Mouse (Mus musculus): ENCODE measurements around the gene Fastk. TPM values are rescaled to one million over a fixed set of nuclear protein-coding genes. Genes with fewer than 3 reads are reported as not detected.
A peak's percentile ranks its signal among the peaks of the same experiment; 100 is the strongest.

Gene Fastk
- polyA plus RNA-seq, 1 experiment, result 46.3 TPM

GRCm38 (mm10) chr5:24443204-24443603 lies 1.9 kb downstream of the Fastk start:
- H3K27ac ChIP-seq (ENCODE audit: insufficient read depth, low read depth, low read length), result no peak overlapping the region
- TF ChIP-seq CTCF (IDR thresholded peaks at IDR 0.05; ENCODE audit: low read depth, low read length), result no peak
- no peak for TF ChIP-seq POLR2A (IDR thresholded peaks at IDR 0.05; ENCODE audit: borderline replicate concordance, low read depth, low read length)
- peaks cover 12% of the 10 kb centered on the region for H3K4me1 ChIP-seq (ENCODE audit: control insufficient read depth, insufficient read depth, low read length)
- H3K4me3 ChIP-seq (ENCODE audit: insufficient read depth, low read length), result no peak overlapping the region

DNA sequence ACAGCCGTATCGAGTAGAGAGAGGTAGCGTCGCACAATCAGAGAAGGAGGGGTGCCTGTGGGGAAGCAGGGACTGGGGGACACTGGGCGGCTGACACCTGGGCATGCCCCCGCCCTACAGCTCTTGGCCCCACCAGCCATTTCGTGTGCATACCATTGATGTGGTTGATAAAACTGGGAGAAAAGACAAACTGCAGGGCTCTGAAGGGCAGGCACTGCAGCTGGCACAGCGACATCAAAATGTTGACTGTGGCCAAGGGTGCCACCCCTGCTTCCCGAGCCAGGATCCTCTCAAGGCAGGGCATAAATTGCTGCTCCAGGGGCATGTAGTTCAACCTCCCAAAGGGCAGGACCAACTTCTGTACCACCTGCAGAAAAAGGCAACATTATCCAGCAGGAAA lies 3.1 kb downstream of the Fastk start:
- no peak overlapping the region for H3K27ac ChIP-seq (ENCODE audit: insufficient read depth, low read depth, low read length)
- no peak overlapping the region for H3K4me3 ChIP-seq (ENCODE audit: insufficient read depth, low read length)
- TF ChIP-seq CTCF (IDR thresholded peaks at IDR 0.05; ENCODE audit: low read depth, low read length) (no peak), POLR2A (IDR thresholded peaks at IDR 0.05; ENCODE audit: borderline replicate concordance, low read depth, low read length) (no peak)
- H3K4me1 ChIP-seq (ENCODE audit: control insufficient read depth, insufficient read depth, low read length), result peaks cover 9% of the 10 kb centered on the region

DNA sequence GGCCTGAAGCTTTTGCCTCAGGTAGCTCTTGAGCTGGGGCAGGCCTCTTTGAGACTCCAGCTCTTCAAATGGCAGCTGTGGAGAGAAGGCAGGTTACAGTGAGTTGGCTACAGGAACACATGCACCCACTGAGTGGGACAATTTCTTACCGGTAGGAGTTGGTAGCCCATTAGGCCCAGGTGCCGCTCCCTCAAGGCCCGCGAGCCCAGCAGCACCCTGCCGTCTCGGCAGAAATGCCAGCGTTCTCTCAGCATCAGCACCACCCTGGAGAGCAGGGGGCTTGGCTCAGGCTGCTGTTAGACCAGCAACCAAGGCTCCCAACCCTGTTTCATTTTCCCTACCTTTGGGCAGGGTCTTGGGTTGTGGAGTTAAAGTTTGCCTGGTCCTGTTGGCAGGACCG lies 3.9 kb downstream of the Fastk start:
- no peak overlapping the region for H3K27ac ChIP-seq (ENCODE audit: insufficient read depth, low read depth, low read length)
- TF ChIP-seq POLR2A (IDR thresholded peaks at IDR 0.05; ENCODE audit: borderline replicate concordance, low read depth, low read length) (no peak), CTCF (IDR thresholded peaks at IDR 0.05; ENCODE audit: low read depth, low read length) (no peak)
- H3K4me3 ChIP-seq (ENCODE audit: insufficient read depth, low read length), result no peak overlapping the region
- peaks cover 9% of the 10 kb centered on the region for H3K4me1 ChIP-seq (ENCODE audit: control insufficient read depth, insufficient read depth, low read length)

GRCm38 (mm10) chr5:24433993-24434392 lies 11.1 kb downstream of the Fastk start:
- no peak for TF ChIP-seq POLR2A (IDR thresholded peaks at IDR 0.05; ENCODE audit: borderline replicate concordance, low read depth, low read length)
- TF ChIP-seq CTCF (IDR thresholded peaks at IDR 0.05; ENCODE audit: low read depth, low read length), result no peak
- Histone ChIP-seq H3K4me3 (ENCODE audit: insufficient read depth, low read length) (no peak overlapping the region), H3K4me1 (ENCODE audit: control insufficient read depth, insufficient read depth, low read length) (no peaks in the 10 kb centered on the region), H3K27ac (ENCODE audit: insufficient read depth, low read depth, low read length) (no peak overlapping the region)

GRCm38 (mm10) chr5:24428596-24428995 lies 16.5 kb downstream of the Fastk start:
- TF ChIP-seq POLR2A (IDR thresholded peaks at IDR 0.05; ENCODE audit: borderline replicate concordance, low read depth, low read length) (no peak), CTCF (IDR thresholded peaks at IDR 0.05; ENCODE audit: low read depth, low read length) (no peak)
- Histone ChIP-seq H3K4me1 (ENCODE audit: control insufficient read depth, insufficient read depth, low read length) (peaks cover 13% of the 10 kb centered on the region), H3K27ac (ENCODE audit: insufficient read depth, low read depth, low read length) (no peak overlapping the region), H3K4me3 (ENCODE audit: insufficient read depth, low read length) (no peak overlapping the region)

DNA sequence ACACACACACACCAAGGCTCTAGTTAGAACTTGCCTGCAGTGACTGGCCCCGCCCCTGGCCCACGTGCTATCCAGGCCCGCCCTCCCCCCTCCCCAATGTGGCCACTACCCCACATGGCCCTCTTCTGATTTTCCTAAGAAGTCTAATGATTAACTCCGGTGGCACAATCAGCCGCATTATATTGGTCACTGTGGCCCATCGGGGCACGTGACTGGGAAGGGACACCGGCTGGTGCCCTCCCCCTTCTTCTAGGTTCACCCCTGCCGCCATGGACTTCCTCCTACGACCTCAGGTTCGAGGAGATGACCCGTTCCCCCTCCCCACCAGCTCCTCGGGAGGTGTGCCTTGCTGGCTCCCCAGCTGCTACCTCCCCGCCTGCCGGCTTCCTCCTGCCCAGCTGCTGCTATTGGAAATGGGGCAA lies 17.1 kb downstream of the Fastk start:
- H3K27ac ChIP-seq (ENCODE audit: insufficient read depth, low read depth, low read length), result no peak overlapping the region
- no peak overlapping the region for H3K4me3 ChIP-seq (ENCODE audit: insufficient read depth, low read length)
- peaks cover 13% of the 10 kb centered on the region for H3K4me1 ChIP-seq (ENCODE audit: control insufficient read depth, insufficient read depth, low read length)
- TF ChIP-seq POLR2A (IDR thresholded peaks at IDR 0.05; ENCODE audit: borderline replicate concordance, low read depth, low read length) (no peak), CTCF (IDR thresholded peaks at IDR 0.05; ENCODE audit: low read depth, low read length) (no peak)

- Histone ChIP-seq H3K4me1 (ENCODE audit: control insufficient read depth, insufficient read depth, low read length) (peaks cover 13% of the 10 kb centered on the region), H3K4me3 (ENCODE audit: insufficient read depth, low read length) (no peak overlapping the region), H3K27ac (ENCODE audit: insufficient read depth, low read depth, low read length) (no peak overlapping the region)
- TF ChIP-seq POLR2A (IDR thresholded peaks at IDR 0.05; ENCODE audit: borderline replicate concordance, low read depth, low read length) (no peak), CTCF (IDR thresholded peaks at IDR 0.05; ENCODE audit: low read depth, low read length) (no peak)
These were observed 17.8 kb downstream of the Fastk start for GRCm38 (mm10) chr5:24427285-24427633.

DNA sequence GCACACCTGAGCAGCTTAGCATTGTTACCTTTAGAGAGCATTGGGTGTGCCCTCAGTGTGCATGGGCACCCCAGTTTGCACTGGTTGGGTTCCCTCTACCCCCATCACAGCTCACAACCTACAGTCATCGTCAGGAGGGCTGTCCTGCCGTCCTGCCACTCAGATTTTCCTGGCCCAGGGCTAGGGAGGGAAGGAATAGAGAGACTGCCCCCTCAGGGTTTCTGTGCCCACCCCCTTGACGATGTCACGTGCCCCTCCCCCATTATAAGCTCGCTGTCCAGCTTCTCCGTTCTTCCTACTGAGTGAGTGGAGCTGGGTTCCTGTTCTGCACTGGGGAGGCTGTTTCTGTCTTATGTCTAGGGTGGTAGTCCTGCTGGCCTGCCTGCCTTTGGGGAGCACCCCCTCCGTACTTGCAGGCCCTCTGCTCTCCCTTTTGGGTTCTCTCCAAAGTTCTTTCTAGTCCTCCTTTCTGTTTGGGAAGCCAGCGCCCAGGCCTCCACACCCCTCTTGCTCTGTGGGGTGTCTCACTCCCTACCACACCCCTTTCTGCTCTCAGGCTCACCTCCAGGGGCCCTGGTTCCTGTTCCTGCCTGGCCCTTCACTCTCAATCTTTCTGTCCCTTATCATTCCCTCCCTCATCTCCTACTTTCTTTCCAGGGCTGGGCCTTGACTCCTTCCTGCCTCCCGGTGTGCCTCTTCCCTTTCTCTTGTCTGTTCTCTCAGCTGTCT lies 18.4 kb downstream of the Fastk start:
- peak overlapping the region; percentile 40 for H3K27ac ChIP-seq (ENCODE audit: insufficient read depth, low read depth, low read length)
- H3K4me1 ChIP-seq (ENCODE audit: control insufficient read depth, insufficient read depth, low read length), result peaks cover 13% of the 10 kb centered on the region
- no peak for TF ChIP-seq POLR2A (IDR thresholded peaks at IDR 0.05; ENCODE audit: borderline replicate concordance, low read depth, low read length)
- H3K4me3 ChIP-seq (ENCODE audit: insufficient read depth, low read length), result peak overlapping the region; percentile 76

DNA sequence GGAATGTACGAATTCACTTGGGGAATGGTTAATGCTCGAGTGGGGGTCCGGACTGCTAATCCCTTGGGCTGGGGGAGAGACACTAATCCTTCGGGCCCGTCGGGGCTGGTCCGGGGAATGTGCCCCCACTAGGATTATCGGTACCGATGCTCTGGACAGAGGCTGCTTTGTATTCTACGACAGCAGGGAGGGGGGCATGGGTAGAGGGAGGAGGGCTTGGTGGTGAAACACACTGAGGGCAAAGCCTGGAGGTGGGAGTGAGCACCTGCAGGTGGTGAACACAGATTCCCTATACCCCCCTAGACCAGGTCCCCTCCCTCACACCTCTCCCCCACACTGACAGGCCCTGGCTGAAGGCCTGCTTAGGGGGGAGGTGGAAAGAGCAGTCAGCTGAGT lies 19.1 kb downstream of the Fastk start:
- no peak for TF ChIP-seq POLR2A (IDR thresholded peaks at IDR 0.05; ENCODE audit: borderline replicate concordance, low read depth, low read length)
- no peak for TF ChIP-seq CTCF (IDR thresholded peaks at IDR 0.05; ENCODE audit: low read depth, low read length)
- Histone ChIP-seq H3K27ac (ENCODE audit: insufficient read depth, low read depth, low read length) (peak overlapping the region; percentile 33; the same call in 1 of the 2 replicates), H3K4me3 (ENCODE audit: insufficient read depth, low read length) (peak overlapping the region; percentile 76), H3K4me1 (ENCODE audit: control insufficient read depth, insufficient read depth, low read length) (peaks cover 13% of the 10 kb centered on the region)

GRCm38 (mm10) chr5:24425421-24426036 lies 19.6 kb downstream of the Fastk start:
- Histone ChIP-seq H3K4me1 (ENCODE audit: control insufficient read depth, insufficient read depth, low read length) (peaks cover 13% of the 10 kb centered on the region), H3K27ac (ENCODE audit: insufficient read depth, low read depth, low read length) (peak overlapping the region; percentile 33), H3K4me3 (ENCODE audit: insufficient read depth, low read length) (peak overlapping the region; percentile 76)
- TF ChIP-seq POLR2A (IDR thresholded peaks at IDR 0.05; ENCODE audit: borderline replicate concordance, low read depth, low read length), result no peak
- TF ChIP-seq CTCF (IDR thresholded peaks at IDR 0.05; ENCODE audit: low read depth, low read length), result no peak

Data from bone marrow macrophage, adult 2 months (primary cell).